ENCODE assay signal across 15 mouse cellular contexts in the genomic region with DNA sequence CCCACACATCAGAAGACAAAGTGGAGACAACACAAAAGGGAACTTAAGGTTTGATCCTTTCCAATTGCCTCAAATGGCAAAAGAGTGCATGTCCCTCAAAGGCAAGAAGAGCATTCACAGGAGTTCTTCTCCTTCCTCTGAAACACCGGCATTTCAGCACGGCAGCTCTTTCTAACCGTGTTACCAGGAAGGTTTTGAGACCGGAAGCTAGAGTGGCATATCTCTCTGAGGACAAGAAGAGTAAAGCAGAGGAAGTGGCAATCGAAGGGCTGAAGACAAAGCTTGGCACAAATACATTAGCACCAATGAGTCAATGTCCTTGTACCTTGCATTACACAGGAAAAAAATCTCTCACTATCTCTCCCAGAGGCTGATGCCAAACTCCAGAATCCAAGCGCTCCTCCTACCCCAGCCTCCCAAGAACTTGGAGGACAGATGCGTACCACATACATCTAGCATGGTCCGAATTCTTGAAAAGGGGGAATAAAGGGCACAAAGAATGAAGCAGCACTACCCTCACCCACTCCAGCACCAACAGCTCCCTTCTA. TPM values are rescaled to one million over a fixed set of nuclear protein-coding genes. Genes with fewer than 3 reads are reported as not detected.
A peak's percentile ranks its signal among the peaks of the same experiment; 100 is the strongest.
DNase-seq lines count a peak whose midpoint lies in the region; ATAC-seq and TF ChIP-seq lines count a peak whose summit lies in the region.
"Had no signal": no experiment of that assay in that cellular context is flagged by ENCODE, and none has a peak within 500 bp of the region (broad histone marks: within the 10 kb centered on the region; RNA-seq: fewer than 3 reads in every experiment).

No protein-coding gene starts in this region.

- H3K36me3 ChIP-seq in limb, embryonic 10.5 days = no peaks in the 10 kb centered on the region
- H3K36me3 ChIP-seq: embryonic facial prominence, embryonic 13.5 days; forebrain, embryonic 12.5 days; hindbrain, embryonic 10.5 days; limb, embryonic 12.5 days had no signal

- ATAC-seq in megakaryocyte, adult 5-6 weeks (ENCODE audit: poor library complexity, severe bottlenecking) = 0 out of 2 replicates have a peak, but pooled peaks have one; percentile 9

- 89% methylated on average over 8 of the region's 8 CpGs for WGBS in limb, embryonic 10.5 days

- peak overlapping the region; percentile 35; the same call in 1 of the 2 replicates for H3K27ac ChIP-seq in gastrocnemius, adult 2 months
- no peak overlapping the region for H3K27ac ChIP-seq in limb, embryonic 10.5 days
- H3K27ac ChIP-seq: embryonic facial prominence, embryonic 13.5 days; forebrain, embryonic 12.5 days; hindbrain, embryonic 10.5 days; limb, embryonic 12.5 days had no signal

- no peaks in the 10 kb centered on the region for H3K27me3 ChIP-seq in limb, embryonic 10.5 days (ENCODE audit: low read depth, poor library complexity, severe bottlenecking)
- H3K27me3 ChIP-seq: embryonic facial prominence, embryonic 13.5 days; forebrain, embryonic 12.5 days; limb, embryonic 12.5 days had no signal

- no peaks in the 10 kb centered on the region for H3K9me3 ChIP-seq in limb, embryonic 10.5 days (replicated peaks)
- H3K9me3 ChIP-seq: embryonic facial prominence, embryonic 13.5 days; forebrain, embryonic 12.5 days; hindbrain, embryonic 10.5 days; limb, embryonic 12.5 days had no signal

- DNase-seq in gastrocnemius, adult 2 months = no peak
- DNase-seq in gastrocnemius, postnatal 14 days = no peak
- peak; percentile 65 to 68 for DNase-seq in spleen, postnatal 36 days (ENCODE audit: low spot score in 2 of 2)
- no peak for DNase-seq in spleen, postnatal 10 days (ENCODE audit: low spot score in 2 of 2)
- peak; percentile 52 for DNase-seq in thymus, postnatal 4 days
- DNase-seq in limb, embryonic 10.5 days (ENCODE audit: low spot score) = no peak
- no peak for DNase-seq in neural tube, embryonic 10.5 days (ENCODE audit: extremely low spot score, low spot score)
- DNase-seq: cerebellum, adult 9-11 months; kidney, adult 18-20 months; kidney, postnatal 36 days had no signal

- peaks cover 5% of the 10 kb centered on the region; the same call in 1 of the 2 replicates for H3K4me1 ChIP-seq in limb, embryonic 10.5 days

- H3K4me3 ChIP-seq in gastrocnemius, adult 2 months = no peak overlapping the region
- no peak overlapping the region for H3K4me3 ChIP-seq in limb, embryonic 10.5 days
- H3K4me3 ChIP-seq: embryonic facial prominence, embryonic 13.5 days; forebrain, embryonic 12.5 days; hindbrain, embryonic 10.5 days; limb, embryonic 12.5 days had no signal

- TF ChIP-seq CTCF in gastrocnemius, adult 2 months (IDR thresholded peaks at IDR 0.05) = no peak

- intact Hi-C loops in gastrocnemius, adult 2 months (cut with DNase I) = loop anchor here (5.0 kb wide), 1 partner anchor 96 kb away; no protein-coding TSS in a partner anchor
- intact Hi-C loops in gastrocnemius, postnatal 14 days (cut with DNase I; ENCODE audit: low total_unique reads) = loop anchor here (10.0 kb wide), 1 partner anchor 46 kb away; no protein-coding TSS in a partner anchor

RNA-seq across cellular contexts. Expression of gene Jak1, which starts 4.3 kb away (rescaled TPM):
- total RNA-seq in gastrocnemius, adult 2 months (2021) = 100 to 1,000 TPM in 1 of 2 experiments, 10 to 100 TPM in 1; 89.9 to 134 TPM
- 100 to 1,000 TPM in 1 of 2 experiments, 10 to 100 TPM in 1; 96.6 to 108 TPM for total RNA-seq in gastrocnemius, postnatal 14 days (2021)
- total RNA-seq in megakaryocyte, adult 5-6 weeks (2015) = 105 and 111 TPM in 2 replicates
- 92.7 and 98.5 TPM in 2 replicates for total RNA-seq in megakaryocyte, adult 5-6 weeks (2017)
- 47.7 and 53.9 TPM in 2 replicates for polyA plus RNA-seq in limb, embryonic 10.5 days (2016; fragmentation: Nextera tagmentation; extraction: Ambion mirVana)

Comparison
In these comparisons a context has a peak if more than half of its experiments do, and no peak if none do; other contexts are left out.
1. DNase-seq: peak in spleen, postnatal 36 days (2 of 2) and thymus, postnatal 4 days (single experiment); none in gastrocnemius, adult 2 months (single experiment), gastrocnemius, postnatal 14 days (single experiment), spleen, postnatal 10 days (0 of 2), limb, embryonic 10.5 days (single experiment) and neural tube, embryonic 10.5 days (single experiment).